Mouse (Mus musculus) ovary, postnatal 10 days (tissue): Measurements from ENCODE around the gene Cdc25b.
A peak's percentile ranks its signal among the peaks of the same experiment; 100 is the strongest.
"Not testable (repeated sequence)": the region's sequence is repeated elsewhere in the genome, so short reads cannot be mapped to it uniquely, and the experiment has no call there.

Experiments used
- DNase-seq: peaks from one replicate; pipeline ENCODE4 v3.0.0; 2022; ENCODE audit warnings: low spot score

Gene Cdc25b

GRCm38 (mm10) chr2:131226669-131227068, 39.9 kb downstream of the Cdc25b start:
- DNase-seq = not testable (repeated sequence)

- no peak for DNase-seq
Observed at GRCm38 (mm10) chr2:131227243-131227642, 40.5 kb downstream of the Cdc25b start.

GRCm38 (mm10) chr2:131232558-131232957, 45.8 kb downstream of the Cdc25b start:
- DNase-seq = no peak

- DNase-seq = peak; percentile 78
Observed at GRCm38 (mm10) chr2:131233307-131234126, 46.8 kb downstream of the Cdc25b start, which contains the start of gene Mavs. TSS of gene Mavs (plus strand) at chr2:131234063.

- DNase-seq = no peak
Observed at GRCm38 (mm10) chr2:131234127-131234650, 47.4 kb downstream of the Cdc25b start.

- no peak for DNase-seq
Observed at GRCm38 (mm10) chr2:131234970-131235635, 48.4 kb downstream of the Cdc25b start.

- DNase-seq = no peak
Observed at GRCm38 (mm10) chr2:131242180-131242579, 55.4 kb downstream of the Cdc25b start.

GRCm38 (mm10) chr2:131242929-131243328, 56.2 kb downstream of the Cdc25b start:
- no peak for DNase-seq
